Mouse (Mus musculus) frontal cortex, postnatal 25 days (tissue): ENCODE results near the gene Rspry1.

Experiments used
- DNase-seq, 2 experiments: peaks; one replicate each; pipeline ENCODE4 v3.0.0; 2022; ENCODE audit warnings: low spot score in 2 of 2

Rspry1 gene

GRCm38 (mm10) chr8:94684287-94684686, 82.5 kb downstream of the Rspry1 start:
- no peak for DNase-seq

GRCm38 (mm10) chr8:94685953-94686352, 84.2 kb downstream of the Rspry1 start:
- DNase-seq: no peak

GRCm38 (mm10) chr8:94694701-94695100, 93.0 kb downstream of the Rspry1 start:
- no peak for DNase-seq

GRCm38 (mm10) chr8:94695341-94695993, 93.7 kb downstream of the Rspry1 start:
- DNase-seq: no peak

GRCm38 (mm10) chr8:94695994-94696384, 94.3 kb downstream of the Rspry1 start, which contains the start of gene Pllp:
TSS of gene Pllp (minus strand) at chr8:94696278.
- no peak for DNase-seq

DNA sequence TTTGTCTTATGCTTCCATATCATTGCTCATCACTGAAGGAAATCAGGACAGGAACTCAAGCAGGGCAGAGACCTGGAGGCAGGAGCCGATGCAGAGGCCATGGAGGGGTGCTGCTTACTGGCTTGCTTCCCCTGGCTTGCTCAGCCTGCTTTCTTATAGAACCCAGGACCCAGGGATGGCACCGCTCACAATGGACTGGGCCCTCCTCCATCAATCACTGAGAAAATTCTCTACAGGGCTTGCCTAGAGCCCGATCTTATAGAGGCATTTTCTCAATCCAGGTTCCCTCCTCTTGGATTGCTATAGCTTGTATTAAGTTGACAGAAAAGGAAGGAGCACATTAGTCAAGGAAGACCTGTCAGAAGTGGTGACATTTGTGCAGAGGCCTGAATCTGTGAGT, 94.8 kb downstream of the Rspry1 start:
- no peak for DNase-seq

DNA sequence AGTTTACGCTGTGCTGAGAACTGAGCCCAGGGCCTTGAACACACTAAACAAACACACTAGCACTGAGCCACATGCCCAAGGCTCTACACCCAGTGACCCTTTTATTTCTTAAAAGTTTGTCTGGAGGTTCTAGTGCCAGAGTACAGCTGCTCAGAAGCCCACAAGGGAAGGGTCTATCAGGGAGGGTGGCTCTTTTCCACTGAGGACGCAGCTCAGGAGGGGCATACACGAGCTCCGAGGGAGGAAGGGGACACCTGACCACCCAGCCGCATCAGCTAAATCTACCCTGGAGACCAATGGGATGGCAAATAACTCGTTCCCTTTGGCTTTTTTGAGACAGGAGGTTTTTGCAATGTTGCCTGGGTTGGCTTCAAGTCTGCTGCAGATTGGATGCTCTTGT, 96.2 kb downstream of the Rspry1 start:
- DNase-seq: peak in 1 of 2 experiments; percentile 1

DNA sequence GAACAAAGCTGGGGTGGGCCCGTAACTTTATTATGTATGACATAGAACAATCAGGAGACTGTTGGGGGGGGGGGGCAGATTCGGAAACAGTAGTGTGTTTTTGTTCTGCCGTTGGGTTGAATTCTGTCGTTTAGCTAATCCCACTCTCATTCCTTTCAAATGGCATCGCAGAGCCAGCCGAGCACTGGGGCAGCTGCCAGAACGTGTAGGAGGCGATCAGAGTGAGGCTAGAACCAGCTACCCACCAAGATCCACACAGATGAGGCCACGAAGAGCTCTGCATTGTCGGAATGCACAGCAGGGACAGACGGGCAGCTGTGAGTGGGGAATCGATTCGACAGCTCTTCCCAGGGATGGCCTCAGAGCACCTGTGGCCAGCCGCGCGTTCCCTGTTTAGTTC, 97.6 kb downstream of the Rspry1 start:
- peak in 1 of 2 experiments; percentile 8 for DNase-seq

- DNase-seq: no peak
These were observed 98.7 kb downstream of the Rspry1 start for GRCm38 (mm10) chr8:94700421-94700935.

GRCm38 (mm10) chr8:94702156-94702555, 100.4 kb downstream of the Rspry1 start:
- no peak for DNase-seq

- DNase-seq: peak; percentile 65 to 74
These were observed 101.4 kb downstream of the Rspry1 start for GRCm38 (mm10) chr8:94702844-94703813.

DNA sequence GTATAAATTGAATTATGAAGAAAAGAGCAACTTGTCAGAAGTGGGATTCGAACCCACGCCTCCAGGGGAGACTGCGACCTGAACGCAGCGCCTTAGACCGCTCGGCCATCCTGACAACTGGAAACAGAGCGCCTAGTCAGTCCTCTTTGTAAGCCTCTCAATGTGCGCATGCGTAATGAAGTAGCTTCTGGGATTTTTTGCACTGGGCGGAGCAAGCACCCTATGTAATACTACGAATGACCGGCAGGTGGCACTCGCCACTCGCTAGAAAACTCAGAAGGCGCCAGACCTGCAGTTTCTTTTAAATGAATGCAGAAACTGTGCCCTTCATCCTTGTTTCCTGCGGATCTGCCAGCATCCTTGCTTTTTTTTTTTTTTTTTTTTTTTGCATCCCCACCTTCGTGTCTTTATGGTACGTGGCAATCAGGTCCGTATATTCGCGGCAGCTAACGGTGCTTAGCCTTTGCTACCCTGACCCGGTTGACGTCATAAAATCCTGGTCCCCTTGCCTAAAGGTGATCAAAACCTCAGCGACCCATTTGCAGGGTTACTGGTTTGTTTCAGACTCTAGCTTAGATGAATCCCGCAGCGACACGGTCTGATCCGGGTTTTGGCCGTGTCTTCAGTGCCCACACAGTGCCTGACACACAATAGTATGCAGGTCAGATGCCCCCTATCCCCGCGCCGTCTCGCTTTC, 102.4 kb downstream of the Rspry1 start:
- peak; percentile 100 for DNase-seq

- no peak for DNase-seq
These were observed 102.9 kb downstream of the Rspry1 start for GRCm38 (mm10) chr8:94704669-94704984.

DNA sequence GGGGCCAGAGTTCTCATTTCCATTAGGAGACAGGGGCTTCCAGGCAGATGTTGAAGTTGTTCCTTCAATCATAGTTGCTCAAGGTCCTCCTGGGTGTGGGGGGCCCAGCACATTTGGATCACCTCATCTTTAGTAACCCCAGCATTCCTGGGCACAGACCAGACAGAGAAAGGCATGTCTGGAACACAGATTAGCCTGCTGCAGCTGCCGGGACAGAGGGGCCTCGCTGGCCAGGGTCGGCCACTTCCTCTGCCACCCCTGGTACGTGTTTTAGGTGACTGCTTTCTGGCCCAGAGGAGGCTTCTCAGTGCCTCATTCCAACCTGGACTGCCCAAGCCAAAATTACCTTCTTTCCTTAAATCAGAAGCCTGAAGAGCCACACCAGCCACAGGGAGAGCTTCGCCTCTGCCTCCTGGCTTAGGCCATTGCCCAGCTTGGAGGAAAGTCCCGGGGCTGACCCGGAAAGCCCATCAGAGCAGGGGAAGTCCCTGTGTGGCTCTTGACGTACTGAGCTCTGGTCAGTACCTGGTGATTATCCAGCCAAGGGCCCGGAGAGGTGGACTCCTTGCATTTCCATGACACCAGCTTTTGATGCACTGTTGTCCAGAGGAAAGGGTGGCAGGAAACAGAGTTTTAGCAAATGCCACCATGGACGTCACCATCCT, 104.0 kb downstream of the Rspry1 start:
- no peak for DNase-seq

DNA sequence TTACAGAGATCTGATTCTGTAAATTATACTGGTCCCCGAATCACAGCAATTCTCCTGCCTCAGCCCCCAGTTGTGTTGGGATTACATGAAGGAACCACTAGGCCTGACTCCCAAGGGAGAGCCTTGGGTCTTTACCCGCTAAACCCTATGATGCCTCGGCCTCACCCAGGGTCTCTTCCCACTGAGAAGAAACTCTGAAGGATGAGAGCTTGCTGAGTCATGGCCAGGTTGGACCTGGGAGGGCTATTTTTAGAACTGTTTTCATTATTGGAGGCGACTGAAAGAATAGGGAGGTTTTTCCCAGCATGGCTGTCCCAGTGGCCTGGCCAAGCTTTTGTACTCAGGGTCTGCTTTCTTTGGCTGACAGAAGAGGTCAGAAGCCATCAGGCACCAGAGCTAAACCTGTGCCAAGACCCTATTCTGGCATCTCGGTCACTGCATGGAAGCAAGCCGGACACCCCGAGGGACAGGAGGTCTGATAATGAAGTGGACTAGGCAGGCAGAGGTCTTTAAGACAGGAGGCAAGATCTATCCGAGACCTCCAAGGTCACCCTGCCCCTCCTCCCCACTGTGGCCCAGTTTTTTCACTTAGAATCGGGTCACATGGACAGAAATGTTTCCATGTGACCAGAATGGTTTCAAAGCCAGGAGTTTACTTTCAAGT, 105.1 kb downstream of the Rspry1 start:
- DNase-seq: no peak
